Mouse (Mus musculus): Measurements from ENCODE around the gene Vash1.

DNA sequence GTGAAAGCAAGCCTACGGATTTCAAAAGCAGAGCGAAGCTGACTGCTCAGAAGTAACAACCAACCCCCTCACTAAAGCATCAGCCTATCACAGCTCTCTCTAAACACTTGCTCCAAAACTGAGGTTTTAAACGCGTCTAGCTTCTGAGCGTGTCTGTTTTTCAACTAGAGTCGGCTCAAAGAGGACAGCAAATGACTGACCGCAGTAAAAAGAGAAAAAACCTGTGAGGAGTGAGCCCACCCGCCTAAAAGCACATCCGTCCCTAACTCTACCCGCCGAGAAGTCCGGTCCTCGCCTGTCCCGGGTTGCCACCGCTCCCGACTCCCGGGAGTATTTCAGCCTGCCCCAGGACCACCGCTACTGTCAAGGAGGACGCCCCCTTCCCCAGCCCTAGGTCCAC is 47.2 kb downstream of the Vash1 start:
- TF ChIP-seq CTCF (IDR thresholded peaks at IDR 0.05; ENCODE audit: insufficient read depth, low read length): no peak
- TF ChIP-seq POLR2A (IDR thresholded peaks at IDR 0.05; ENCODE audit: borderline replicate concordance, extremely low read depth, low read depth, low read length): no peak

Data from lung, adult 2 months (tissue).